Mouse (Mus musculus): ENCODE measurements at regions not wholly inside any gene's neighbourhood (a gene's known extent, or its start where the extent isn't known, plus 50 kb on each side); places are given as distances from the start of the nearest gene placed in this dataset.
A peak's percentile ranks its signal among the peaks of the same experiment; 100 is the strongest.

GRCm38 (mm10) chr8:100796628-100797027 lies 1380.4 kb upstream of the Cdh8 start:
- DNase-seq: no peak

- DNase-seq: no peak
Measured at GRCm38 (mm10) chr8:100793951-100794350, 1377.7 kb upstream of the Cdh8 start.

GRCm38 (mm10) chr8:100790592-100791141 lies 1374.4 kb upstream of the Cdh8 start:
- no peak for DNase-seq

- no peak for DNase-seq
Measured at GRCm38 (mm10) chr8:100788132-100788531, 1371.9 kb upstream of the Cdh8 start.

GRCm38 (mm10) chr8:100772742-100773370 lies 1356.6 kb upstream of the Cdh8 start:
- peak; percentile 31 for DNase-seq

- no peak for DNase-seq
Measured at GRCm38 (mm10) chr8:100769617-100770016, 1353.3 kb upstream of the Cdh8 start.

- DNase-seq: no peak
Measured at GRCm38 (mm10) chr8:100733927-100734326, 1317.7 kb upstream of the Cdh8 start.

- DNase-seq: no peak
Measured at GRCm38 (mm10) chr8:100702365-100702764, 1286.1 kb upstream of the Cdh8 start.

- no peak for DNase-seq
Measured at GRCm38 (mm10) chr8:100695043-100695442, 1278.8 kb upstream of the Cdh8 start.

- no peak for DNase-seq
Measured at GRCm38 (mm10) chr8:100678580-100678979, 1262.3 kb upstream of the Cdh8 start.
